In the genomic region with DNA sequence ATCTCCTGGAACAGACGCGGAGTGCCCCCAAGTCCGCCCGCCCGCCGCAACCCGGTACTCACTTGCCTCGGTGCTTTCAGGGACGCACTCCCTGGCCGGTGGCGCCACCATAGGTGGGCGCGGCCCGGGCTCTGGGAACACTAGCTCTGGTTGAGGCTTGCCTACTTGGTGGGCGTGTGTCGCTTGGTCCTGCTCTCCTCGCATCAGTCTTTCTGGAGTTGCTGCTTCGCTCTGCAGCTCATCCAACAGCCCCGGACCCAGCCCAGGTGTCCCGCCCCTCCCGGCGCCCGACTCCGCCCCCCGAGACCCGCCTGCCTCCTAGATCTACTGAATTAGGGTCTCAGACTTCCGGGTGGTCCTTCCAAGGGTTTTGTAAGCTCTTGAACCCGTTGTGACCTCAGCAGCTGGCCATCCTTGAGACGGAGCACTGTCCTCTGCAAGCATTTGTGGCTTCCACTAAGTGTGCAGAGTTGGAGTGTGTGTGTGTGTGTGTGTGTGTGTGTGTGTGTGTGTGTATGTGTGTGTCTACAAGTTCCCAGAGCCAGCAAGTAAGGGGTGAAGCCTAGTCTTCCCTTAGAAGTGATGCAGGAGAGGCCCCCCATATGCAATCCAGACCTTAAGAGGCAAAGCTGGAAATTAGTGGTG, we compare ENCODE assay signal across 9 mouse cellular contexts. TPM values are rescaled to one million over a fixed set of nuclear protein-coding genes. Genes with fewer than 3 reads are reported as not detected.
DNase-seq lines count a peak whose midpoint lies in the region; ATAC-seq and TF ChIP-seq lines count a peak whose summit lies in the region.
"Had no signal": no experiment of that assay in that cellular context is flagged by ENCODE, and none has a peak within 500 bp of the region (broad histone marks: within the 10 kb centered on the region; RNA-seq: fewer than 3 reads in every experiment).

TSS of gene Prokr2 (minus strand) at position 254 of the 645 bp plus-strand sequence.

- no peak within 1 kb of the TSS for H3K27ac ChIP-seq in kidney, embryonic 14.5 days (ENCODE audit: low read depth, low read length)
- no peak within 1 kb of the TSS for H3K27ac ChIP-seq in bone marrow macrophage, adult 2 months (ENCODE audit: insufficient read depth, low read depth, low read length)
- no peak within 1 kb of the TSS for H3K27ac ChIP-seq in forebrain, embryonic 15.5 days (replicated peaks)
- H3K27ac ChIP-seq in limb, embryonic 11.5 days (replicated peaks; ENCODE audit: low read depth, low read length): no peak within 1 kb of the TSS
- no peak within 1 kb of the TSS for H3K27ac ChIP-seq in neural tube, embryonic 12.5 days

- peaks cover 11% of the 10 kb centered on the region for H3K27me3 ChIP-seq in kidney, embryonic 14.5 days (ENCODE audit: control insufficient read depth, insufficient read depth, low read length)
- peaks cover 3% of the 10 kb centered on the region; the same call in 1 of the 2 replicates for H3K27me3 ChIP-seq in forebrain, embryonic 15.5 days
- H3K27me3 ChIP-seq in limb, embryonic 11.5 days (ENCODE audit: control insufficient read depth, insufficient read depth, low read length): 0 out of 2 replicates have a peak, but pooled peaks cover 6% of the 10 kb centered on the region
- H3K27me3 ChIP-seq in neural tube, embryonic 12.5 days (replicated peaks): peaks cover 17% of the 10 kb centered on the region; the same call in 1 of the 2 replicates

- no peaks in the 10 kb centered on the region for H3K9me3 ChIP-seq in kidney, embryonic 14.5 days (ENCODE audit: control insufficient read depth, low read length)
- H3K9me3 ChIP-seq in forebrain, embryonic 15.5 days: no peaks in the 10 kb centered on the region
- H3K9me3 ChIP-seq in limb, embryonic 11.5 days (ENCODE audit: control insufficient read depth, low read length): no peaks in the 10 kb centered on the region
- H3K9me3 ChIP-seq in neural tube, embryonic 12.5 days: no peaks in the 10 kb centered on the region

- no peak for TF ChIP-seq CTCF in bone marrow macrophage, adult 2 months (IDR thresholded peaks at IDR 0.05; ENCODE audit: low read depth, low read length)

- peak within 1 kb of the TSS; percentile 45; the same call in 1 of the 2 replicates for H3K9ac ChIP-seq in kidney, embryonic 14.5 days (ENCODE audit: low read depth, low read length)
- peak within 1 kb of the TSS; percentile 58 for H3K9ac ChIP-seq in forebrain, embryonic 15.5 days (replicated peaks)
- H3K9ac ChIP-seq in limb, embryonic 11.5 days (ENCODE audit: low read length): peak within 1 kb of the TSS; percentile 38
- H3K9ac ChIP-seq in neural tube, embryonic 12.5 days: peak within 1 kb of the TSS; percentile 60

- DNase-seq in kidney, adult 18-20 months: no peak
- DNase-seq in limb, embryonic 11.5 days (ENCODE audit: low spot score): peak; percentile 75
- no peak for DNase-seq in frontal cortex, postnatal 25 days (ENCODE audit: low spot score in 2 of 2)

- peak within 1 kb of the TSS; percentile 57 for H3K4me3 ChIP-seq in kidney, embryonic 14.5 days (ENCODE audit: low read length)
- H3K4me3 ChIP-seq in bone marrow macrophage, adult 2 months (ENCODE audit: insufficient read depth, low read length): peak within 1 kb of the TSS; percentile 44
- peak within 1 kb of the TSS; percentile 51 for H3K4me3 ChIP-seq in forebrain, embryonic 15.5 days
- H3K4me3 ChIP-seq in limb, embryonic 11.5 days (ENCODE audit: low read depth, low read length): peak within 1 kb of the TSS; percentile 34
- H3K4me3 ChIP-seq in neural tube, embryonic 12.5 days: peak within 1 kb of the TSS; percentile 49

- under 1% methylated on average over 29 of the region's 29 CpGs for WGBS in kidney, embryonic 14.5 days
- WGBS in forebrain, embryonic 15.5 days: 1% methylated on average over 29 of the region's 29 CpGs
- WGBS in limb, embryonic 11.5 days: 1% methylated on average over 29 of the region's 29 CpGs
- WGBS in neural tube, embryonic 12.5 days: under 1% methylated on average over 29 of the region's 29 CpGs

- peak; percentile 86 for ATAC-seq in kidney, embryonic 14.5 days (ENCODE audit: low FRiP score, low TSS enrichment)
- peak; percentile 65 for ATAC-seq in forebrain, embryonic 15.5 days (replicated peaks)
- peak; percentile 66; the same call in 1 of the 2 replicates for ATAC-seq in limb, embryonic 11.5 days (ENCODE audit: insufficient number of reproducible peaks, low FRiP score, low TSS enrichment, low read depth)
- ATAC-seq in neural tube, embryonic 12.5 days (ENCODE audit: low FRiP score, low read depth): peak; percentile 75
- ATAC-seq in erythroblast, adult 5-6 weeks (replicated peaks; ENCODE audit: low FRiP score, poor library complexity, severe bottlenecking): no peak

- no peaks in the 10 kb centered on the region for H3K36me3 ChIP-seq in kidney, embryonic 14.5 days (ENCODE audit: control insufficient read depth, insufficient read depth, low read length)
- no peaks in the 10 kb centered on the region for H3K36me3 ChIP-seq in forebrain, embryonic 15.5 days
- no peaks in the 10 kb centered on the region for H3K36me3 ChIP-seq in limb, embryonic 11.5 days (ENCODE audit: control insufficient read depth, insufficient read depth, low read length)
- no peaks in the 10 kb centered on the region for H3K36me3 ChIP-seq in neural tube, embryonic 12.5 days

- TF ChIP-seq POLR2A in bone marrow macrophage, adult 2 months (IDR thresholded peaks at IDR 0.05; ENCODE audit: borderline replicate concordance, low read depth, low read length): no peak

- peak within 1 kb of the TSS; percentile 97 for H3K4me2 ChIP-seq in kidney, embryonic 14.5 days (replicated peaks; ENCODE audit: low read depth, low read length)
- peak within 1 kb of the TSS; percentile 95 for H3K4me2 ChIP-seq in forebrain, embryonic 15.5 days (replicated peaks)
- H3K4me2 ChIP-seq in limb, embryonic 11.5 days (ENCODE audit: low read depth, severe bottlenecking): peak within 1 kb of the TSS; percentile 85
- H3K4me2 ChIP-seq in neural tube, embryonic 12.5 days (replicated peaks): peak within 1 kb of the TSS; percentile 98

- 0 out of 2 replicates have a peak, but pooled peaks cover 6% of the 10 kb centered on the region for H3K4me1 ChIP-seq in kidney, embryonic 14.5 days (ENCODE audit: control insufficient read depth, insufficient read depth, low read length)
- H3K4me1 ChIP-seq in bone marrow macrophage, adult 2 months (ENCODE audit: control insufficient read depth, insufficient read depth, low read length): no peaks in the 10 kb centered on the region
- peaks cover 8% of the 10 kb centered on the region for H3K4me1 ChIP-seq in forebrain, embryonic 15.5 days
- H3K4me1 ChIP-seq in limb, embryonic 11.5 days (ENCODE audit: control insufficient read depth, insufficient read depth, low read length): no peaks in the 10 kb centered on the region
- H3K4me1 ChIP-seq in neural tube, embryonic 12.5 days: no peaks in the 10 kb centered on the region

RNA-seq across cellular contexts. Expression of gene Prokr2, which starts in this region (rescaled TPM):
- 0.20 and 0.30 TPM in 2 replicates for polyA plus RNA-seq in kidney, embryonic 14.5 days (2014; fragmentation: Nextera tagmentation; extraction: Ambion mirVana)
- polyA plus RNA-seq in bone marrow macrophage, adult 2 months (2012; ENCODE audit: insufficient read depth, insufficient read length, missing spikeins): not detected in 2 replicates
- polyA plus RNA-seq in forebrain, embryonic 15.5 days (2015; fragmentation: Nextera tagmentation; extraction: Ambion mirVana): 5.0 and 5.1 TPM in 2 replicates
- 2.0 and 2.7 TPM in 2 replicates for polyA plus RNA-seq in limb, embryonic 11.5 days (2014; fragmentation: Nextera tagmentation; extraction: Ambion mirVana)
- polyA plus RNA-seq in neural tube, embryonic 12.5 days (2016; fragmentation: Nextera tagmentation; extraction: Ambion mirVana): 0.52 and 0.93 TPM in 2 replicates
- not detected in 2 replicates for total RNA-seq in erythroblast, adult 5-6 weeks (2015; ENCODE audit: low replicate concordance)
- not detected in 2 replicates for total RNA-seq in erythroblast, adult 5-6 weeks (2017; ENCODE audit: low replicate concordance)
- total RNA-seq: adrenal gland, adult 18-20 months had no signal

Comparison
In these comparisons a context has a peak if more than half of its experiments do, and no peak if none do; other contexts are left out.
1. Peak in ATAC-seq, H3K4me3 ChIP-seq, H3K9ac ChIP-seq and H3K4me2 ChIP-seq in kidney, embryonic 14.5 days; RNA of the gene not detected or under 1 TPM.
2. Peak in ATAC-seq, H3K4me3 ChIP-seq, H3K9ac ChIP-seq and H3K4me2 ChIP-seq in neural tube, embryonic 12.5 days; RNA of the gene not detected or under 1 TPM.